Mouse (Mus musculus) right cerebral cortex, adult 18-20 months (tissue): ENCODE data around the gene Pcyox1.

Experiments
- DNase-seq: peaks from one replicate; pipeline ENCODE4 v3.0.0; 2022; ENCODE audit warnings: mixed read lengths

Gene Pcyox1

GRCm38 (mm10) chr6:86396581-86397256 is at the start of gene Pcyox1:
TSS of gene Pcyox1 (minus strand) at chr6:86397154.
- DNase-seq, result peak; percentile 89

GRCm38 (mm10) chr6:86445551-86445950 is 48.6 kb upstream of the Pcyox1 start:
- no peak for DNase-seq

- no peak for DNase-seq
These were observed 44.6 kb upstream of the Pcyox1 start for GRCm38 (mm10) chr6:86441571-86441970.

- no peak for DNase-seq
These were observed 42.6 kb upstream of the Pcyox1 start for GRCm38 (mm10) chr6:86439531-86439930.

DNA sequence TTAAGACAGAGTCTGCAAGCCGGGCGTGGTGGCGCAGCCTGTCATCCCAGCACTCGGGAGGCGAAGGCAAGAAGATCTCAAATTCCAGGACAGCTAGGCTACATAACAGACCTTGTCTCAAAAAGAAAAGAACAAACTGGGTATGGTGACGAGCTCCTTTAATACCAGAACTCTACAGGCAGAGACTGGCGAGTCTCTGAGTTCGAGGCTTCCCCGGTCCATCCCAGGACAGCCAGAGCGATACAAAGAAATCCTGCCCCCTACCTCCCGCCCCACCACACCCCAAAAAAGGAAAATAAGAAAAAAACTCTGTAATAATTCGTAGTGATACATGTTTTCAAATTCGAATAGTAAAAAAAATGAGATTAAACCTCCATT is 42.2 kb upstream of the Pcyox1 start:
- no peak for DNase-seq

GRCm38 (mm10) chr6:86438272-86439118 is 41.5 kb upstream of the Pcyox1 start, which contains the start of gene C87436:
TSS of gene C87436 (plus strand) at chr6:86438374.
- DNase-seq, result peak; percentile 96

GRCm38 (mm10) chr6:86437711-86438110 is 40.8 kb upstream of the Pcyox1 start:
- DNase-seq, result peak; percentile 42

DNA sequence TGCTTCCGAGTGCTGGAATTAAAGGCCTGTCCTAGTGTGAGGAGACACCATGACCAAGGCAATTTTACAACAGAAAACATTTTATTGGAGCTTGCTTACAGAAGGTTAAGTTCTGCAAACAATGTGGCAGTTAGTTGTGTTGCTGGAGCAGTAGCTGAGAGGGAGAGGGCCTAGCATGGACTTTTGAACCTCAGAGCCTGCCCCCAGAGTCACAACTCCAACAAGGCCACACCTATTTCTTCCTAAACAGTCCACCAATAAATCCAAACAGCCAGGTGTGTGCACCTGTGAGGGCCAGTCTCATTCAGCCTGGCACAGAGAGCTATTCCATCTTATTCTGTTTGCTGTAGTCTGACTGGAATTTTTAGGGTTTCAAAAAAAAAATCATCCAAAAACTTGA is 36.7 kb upstream of the Pcyox1 start:
- DNase-seq, result no peak

GRCm38 (mm10) chr6:86431531-86431930 is 34.6 kb upstream of the Pcyox1 start:
- DNase-seq, result no peak

GRCm38 (mm10) chr6:86426358-86426757 is 29.4 kb upstream of the Pcyox1 start, which contains the start of gene Gm44790:
TSS of gene Gm44790 (plus strand) at chr6:86426658.
- DNase-seq, result no peak

DNA sequence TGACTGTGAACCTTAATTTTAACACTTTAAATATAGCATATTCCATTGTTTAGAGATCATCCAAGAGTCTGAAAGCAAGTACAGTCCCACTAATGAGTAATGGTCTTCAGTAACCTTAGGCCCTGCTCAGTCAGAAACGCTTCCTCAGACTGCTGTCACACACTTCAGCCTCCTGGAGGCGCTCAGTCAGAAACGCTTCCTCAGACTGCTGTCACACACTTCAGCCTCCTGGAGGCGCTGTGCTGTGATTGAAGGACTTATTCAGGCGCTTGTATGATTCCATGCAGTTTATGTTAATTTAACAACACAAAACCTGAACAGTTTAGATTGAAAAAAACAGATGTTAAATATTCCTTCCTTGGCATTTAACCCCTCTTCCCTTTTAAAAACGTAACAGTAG is 23.5 kb upstream of the Pcyox1 start:
- no peak for DNase-seq

GRCm38 (mm10) chr6:86419239-86419638 is 22.3 kb upstream of the Pcyox1 start:
- no peak for DNase-seq

DNA sequence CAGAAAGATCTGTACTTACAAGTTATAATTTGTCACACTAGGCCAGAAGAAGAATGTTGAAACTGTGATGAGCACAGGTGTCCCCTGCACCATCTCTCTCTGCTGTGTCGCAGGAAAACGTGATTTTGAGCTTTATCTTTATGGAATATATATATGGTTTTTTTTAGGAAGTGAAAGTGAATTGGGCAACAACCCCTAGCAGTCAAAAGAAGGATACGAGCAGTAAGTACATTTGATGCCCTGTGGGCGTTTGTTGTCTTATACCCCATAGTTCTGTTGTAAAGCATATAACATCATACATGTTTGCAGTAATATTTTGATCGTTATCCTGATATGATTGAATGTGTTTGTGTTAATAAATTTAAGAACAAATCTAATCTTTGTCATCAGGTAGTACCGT is 21.8 kb upstream of the Pcyox1 start:
- no peak for DNase-seq

- no peak for DNase-seq
These were observed 9.4 kb upstream of the Pcyox1 start for GRCm38 (mm10) chr6:86406306-86406705.

DNA sequence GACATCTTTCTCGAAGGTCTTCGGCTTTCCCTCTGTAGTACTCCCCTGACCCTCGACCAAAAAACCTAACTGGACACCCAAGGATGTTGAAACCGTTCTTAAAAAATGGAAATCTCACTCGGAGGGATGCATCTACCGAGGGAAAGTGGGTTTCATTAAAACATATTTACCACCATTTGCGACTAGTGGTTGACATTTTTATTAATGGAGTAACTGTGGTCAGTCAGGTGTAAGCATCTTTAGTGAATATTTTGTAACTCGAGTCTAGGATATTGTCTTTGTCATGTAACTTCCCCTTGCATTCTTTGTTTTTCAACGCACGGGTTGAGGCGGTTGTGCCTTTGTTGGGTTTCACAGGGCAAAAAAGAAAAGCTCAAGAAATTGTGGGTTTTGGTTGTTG is 8.0 kb upstream of the Pcyox1 start:
- no peak for DNase-seq

- peak; percentile 98 for DNase-seq
These were observed 7.3 kb upstream of the Pcyox1 start, which contains the start of gene Tia1 for GRCm38 (mm10) chr6:86404100-86404861. TSS of gene Tia1 (plus strand) at chr6:86404219.

GRCm38 (mm10) chr6:86403728-86404099 is 6.8 kb upstream of the Pcyox1 start:
- DNase-seq, result peak; percentile 88

- no peak for DNase-seq
These were observed 6.0 kb upstream of the Pcyox1 start for GRCm38 (mm10) chr6:86402681-86403607.

- DNase-seq, result peak; percentile 65
These were observed 4.0 kb upstream of the Pcyox1 start for GRCm38 (mm10) chr6:86400972-86401371.

- no peak for DNase-seq
These were observed 3.0 kb upstream of the Pcyox1 start for GRCm38 (mm10) chr6:86399995-86400394.

DNA sequence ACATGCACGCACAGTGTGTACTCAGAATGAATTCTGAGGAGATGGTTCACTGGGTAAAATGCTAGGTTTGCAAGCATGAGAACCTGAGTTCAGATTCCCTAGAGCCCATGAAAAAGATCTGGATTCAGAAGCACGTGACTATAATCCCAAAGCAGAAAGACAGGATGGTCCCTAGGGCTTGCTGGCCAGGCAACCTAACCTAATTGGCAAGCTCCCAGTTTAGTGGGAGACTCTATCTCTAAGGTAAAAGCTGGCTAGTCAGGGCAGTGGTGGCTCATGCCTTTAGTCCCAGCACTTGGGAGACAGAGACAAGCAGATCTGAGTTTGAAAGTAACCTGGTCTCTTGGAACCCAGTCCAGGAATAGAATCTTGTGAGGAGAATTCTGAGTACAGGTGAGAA is 2.0 kb upstream of the Pcyox1 start:
- no peak for DNase-seq
